Mouse (Mus musculus) kidney, postnatal 36 days (tissue): ENCODE data around the gene Pdcd6ip.
"Not testable (repeated sequence)": the region's sequence is repeated elsewhere in the genome, so short reads cannot be mapped to it uniquely, and the experiment has no call there.

Source experiments
- DNase-seq, 2 experiments: peaks; one replicate each; pipeline ENCODE4 v3.0.0; 2021 to 2022; ENCODE audit warnings: mixed read lengths in 2 of 2

Pdcd6ip gene

DNA sequence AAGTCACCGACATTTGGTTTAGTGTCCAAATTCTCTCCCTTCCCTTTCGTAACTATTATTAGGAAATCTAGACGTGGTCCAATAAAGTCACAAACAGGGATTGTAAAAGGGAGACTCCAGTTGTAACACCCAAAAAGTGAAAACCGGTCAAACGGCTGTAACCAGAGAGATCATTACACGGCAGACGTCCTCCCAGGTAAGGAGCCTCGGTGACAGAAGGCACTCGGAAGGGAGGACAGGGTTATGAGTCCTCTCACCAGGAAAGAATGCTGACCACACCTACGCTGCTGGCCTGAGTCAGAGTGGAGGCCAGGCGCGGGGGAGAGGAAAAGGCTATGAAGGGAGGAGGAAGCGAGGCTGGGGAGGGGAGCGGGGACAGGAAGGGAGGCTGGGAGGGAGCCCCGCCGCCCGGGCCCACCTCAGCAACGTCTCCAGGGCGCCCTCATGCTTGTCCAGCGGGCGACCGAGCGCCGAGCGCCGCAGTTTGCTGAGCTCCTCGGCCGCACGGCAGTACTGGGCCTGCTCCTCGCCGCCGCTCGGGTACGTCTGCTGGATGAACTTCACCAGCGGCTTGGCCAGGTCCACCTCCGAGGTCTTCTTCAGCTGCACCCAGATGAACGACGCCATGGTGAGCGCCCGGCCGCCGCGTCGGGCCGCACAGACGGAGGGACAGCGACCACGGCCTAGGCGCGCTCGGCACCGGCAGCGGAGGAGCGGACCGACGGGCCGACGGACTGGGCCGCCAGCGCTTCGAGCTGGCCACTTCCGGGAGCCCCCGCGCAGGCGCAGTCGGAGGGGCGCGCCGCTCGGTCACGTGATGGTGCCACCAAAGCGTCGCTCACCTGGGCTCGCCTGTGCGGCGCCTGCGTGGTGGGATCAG lies at the start of gene Pdcd6ip:
Pdcd6ip (minus strand) TSS at position 779 of the 880 bp plus-strand sequence.
- DNase-seq = peak; percentile 92 to 96

DNA sequence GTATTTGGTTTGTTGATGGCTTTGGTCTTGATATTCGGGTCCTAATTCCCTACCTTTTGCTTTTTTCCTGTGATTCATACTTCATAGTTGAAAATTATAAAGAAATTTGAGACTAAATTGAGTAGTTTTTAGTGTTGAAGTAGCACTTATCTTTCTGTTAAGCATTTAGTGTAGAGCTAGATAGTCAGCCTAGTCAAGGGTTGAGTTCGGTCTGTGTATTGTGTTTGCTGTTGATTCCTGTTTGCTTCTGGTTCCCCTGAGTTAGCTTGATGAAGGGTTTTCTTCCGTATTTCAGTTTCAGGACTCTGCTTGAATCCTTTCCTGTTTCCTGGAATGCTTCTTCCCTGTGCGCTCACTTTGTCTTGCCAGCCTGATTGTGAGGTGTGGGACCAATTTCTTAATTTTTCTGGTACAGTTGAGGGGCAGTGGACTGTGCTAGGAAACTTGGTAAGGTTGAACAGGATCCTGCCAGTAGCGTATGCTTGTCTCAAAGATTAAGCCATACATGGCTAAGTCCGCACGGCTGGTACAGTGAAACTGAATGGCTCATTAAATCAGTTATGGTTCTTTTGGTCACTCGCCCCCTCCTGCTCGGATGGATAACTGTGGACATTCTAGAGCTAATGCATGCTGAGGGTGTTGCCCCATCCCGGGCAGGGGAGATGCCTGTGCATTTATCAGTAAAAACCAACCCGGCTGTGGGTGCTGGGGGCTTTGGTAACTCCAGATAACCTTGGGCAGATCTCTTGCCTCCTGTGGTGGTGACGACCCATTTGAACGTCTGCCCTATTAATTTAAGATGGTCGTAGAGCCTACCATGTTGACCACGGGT lies 48.0 kb upstream of the Pdcd6ip start:
- no peak for DNase-seq

DNA sequence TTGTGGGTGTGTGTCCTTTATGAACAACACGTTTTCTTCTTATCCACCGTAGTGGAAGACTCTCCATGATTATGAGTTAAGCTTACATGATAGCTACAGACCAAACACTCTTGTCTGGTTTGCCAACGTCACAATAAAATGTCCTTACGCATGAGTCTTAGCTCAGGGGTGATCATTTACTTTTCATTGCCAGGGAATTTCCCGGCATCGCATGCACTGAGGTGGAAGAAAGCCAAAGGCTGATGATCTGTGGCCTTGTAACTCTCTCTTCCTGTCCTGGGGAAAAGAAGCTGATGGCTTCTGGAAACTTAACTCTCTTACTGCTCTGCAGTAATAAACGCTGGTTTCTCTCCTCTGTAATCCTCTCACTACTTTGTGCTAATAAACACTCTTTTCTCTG lies 41.3 kb upstream of the Pdcd6ip start:
- DNase-seq = peak; percentile 71 to 76

DNA sequence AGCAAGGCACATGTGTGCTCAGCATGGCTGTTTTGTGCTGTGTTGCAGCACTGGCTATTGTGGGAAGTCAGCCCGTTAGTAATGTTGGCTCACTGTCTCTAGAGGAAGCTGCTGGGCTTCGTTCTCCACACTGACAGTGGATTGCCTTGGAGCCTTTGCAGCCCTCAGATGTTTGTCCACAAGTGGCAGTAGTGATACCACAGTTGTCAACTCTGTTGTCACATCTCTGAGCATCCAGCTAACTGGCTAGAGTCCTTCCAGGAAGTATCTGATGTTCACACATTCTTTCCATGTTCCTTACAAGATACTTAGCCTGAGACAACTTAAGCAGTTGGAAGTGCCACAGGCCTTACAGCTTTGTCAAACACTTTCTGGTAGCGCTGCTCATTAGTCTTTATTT lies 35.2 kb upstream of the Pdcd6ip start:
- no peak for DNase-seq

DNA sequence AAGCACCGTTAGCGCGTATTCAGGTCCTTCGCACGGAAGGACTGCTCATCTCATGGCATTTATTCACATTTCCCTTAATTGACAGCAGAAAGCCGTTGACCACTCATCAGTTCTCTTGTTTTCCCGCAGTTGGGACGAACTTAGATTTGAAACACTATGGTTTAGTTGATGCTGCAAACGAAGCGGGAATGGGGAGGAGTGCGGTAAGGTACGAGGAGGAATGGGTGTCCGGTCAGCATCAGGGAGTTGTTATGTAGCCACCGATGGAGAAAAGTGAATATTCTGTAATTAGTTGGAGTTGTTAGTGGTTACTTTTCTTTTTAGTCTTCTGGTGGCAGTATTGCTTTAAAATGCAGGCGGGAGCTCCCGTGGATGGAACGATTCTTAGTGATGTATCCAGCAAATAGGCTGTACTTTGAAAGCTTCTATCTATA lies 34.3 kb upstream of the Pdcd6ip start:
- DNase-seq = peak; percentile 38 to 43

DNA sequence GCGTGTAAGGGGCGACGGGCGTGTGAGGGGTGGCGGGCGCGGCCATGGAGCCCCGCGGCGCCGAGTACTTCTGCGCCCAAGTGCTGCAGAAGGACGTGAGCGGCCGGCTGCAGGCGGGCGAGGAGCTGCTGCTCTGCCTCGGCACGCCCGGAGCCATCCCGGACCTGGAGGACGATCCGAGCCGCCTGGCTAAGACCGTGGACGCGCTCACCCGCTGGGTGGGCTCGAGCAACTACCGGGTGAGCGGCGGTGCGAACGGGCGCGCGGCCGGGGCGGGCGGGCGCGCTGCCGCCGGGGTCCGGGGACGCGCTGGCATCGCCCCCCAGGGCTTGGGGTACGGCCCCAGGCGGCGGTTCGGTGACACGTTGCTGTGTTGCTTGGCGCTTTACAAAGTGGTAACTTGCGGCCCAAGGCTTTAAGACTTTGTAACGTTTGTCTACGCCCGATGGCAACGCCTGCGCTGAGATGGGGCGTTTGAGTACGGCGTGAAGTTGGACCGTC lies 33.6 kb upstream of the Pdcd6ip start:
- DNase-seq = peak; percentile 13 to 61

DNA sequence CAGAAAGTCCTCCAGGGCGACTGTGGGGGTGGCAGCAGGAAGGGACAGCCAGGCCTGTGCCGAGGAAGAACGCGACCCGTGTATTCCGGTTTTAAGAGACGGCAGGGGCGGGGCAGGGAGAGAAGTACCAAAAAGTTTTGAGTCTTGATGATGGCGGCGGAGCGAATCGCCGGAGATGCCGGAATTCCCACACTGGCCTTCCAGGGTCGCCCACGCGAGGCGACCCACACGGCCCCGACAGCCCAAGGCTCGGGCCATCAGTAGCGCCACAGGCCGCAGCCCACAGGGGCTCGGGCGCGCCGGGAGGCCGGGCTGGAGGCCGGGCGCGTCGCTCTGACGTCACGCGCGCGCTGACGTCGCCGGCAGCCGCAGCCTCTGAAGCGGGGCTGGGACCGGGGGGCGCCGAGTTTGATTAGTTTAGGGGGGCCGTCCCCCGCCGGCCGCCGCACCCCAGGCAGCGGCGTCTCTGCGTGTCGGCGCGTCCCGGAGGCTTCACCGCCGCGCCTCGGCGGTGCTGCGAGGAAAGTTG lies 33.1 kb upstream of the Pdcd6ip start, which contains the start of gene Clasp2:
Clasp2 (plus strand) TSS at position 366 of the 529 bp plus-strand sequence.
- DNase-seq = peak; percentile 86 to 87

DNA sequence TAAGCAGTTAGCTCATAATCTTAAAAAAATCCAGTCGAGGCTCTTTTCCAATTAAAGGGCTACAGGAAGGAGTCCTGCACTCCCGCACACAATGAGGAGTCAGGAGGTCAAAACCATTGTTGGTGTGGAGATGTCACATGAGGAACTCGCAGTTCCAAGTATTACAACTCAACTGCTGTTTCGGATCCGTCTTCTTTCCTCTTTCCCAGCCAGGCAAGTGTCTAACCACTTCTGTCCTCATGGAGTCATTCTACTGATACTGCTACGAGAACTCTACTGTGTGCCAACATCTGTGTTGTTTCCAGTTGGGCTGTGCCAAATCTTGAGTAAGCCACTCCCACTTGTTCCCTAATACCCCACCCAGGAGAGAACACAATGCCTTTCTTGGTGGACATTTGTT lies 30.9 kb upstream of the Pdcd6ip start:
- DNase-seq = peak; percentile 37 to 60

DNA sequence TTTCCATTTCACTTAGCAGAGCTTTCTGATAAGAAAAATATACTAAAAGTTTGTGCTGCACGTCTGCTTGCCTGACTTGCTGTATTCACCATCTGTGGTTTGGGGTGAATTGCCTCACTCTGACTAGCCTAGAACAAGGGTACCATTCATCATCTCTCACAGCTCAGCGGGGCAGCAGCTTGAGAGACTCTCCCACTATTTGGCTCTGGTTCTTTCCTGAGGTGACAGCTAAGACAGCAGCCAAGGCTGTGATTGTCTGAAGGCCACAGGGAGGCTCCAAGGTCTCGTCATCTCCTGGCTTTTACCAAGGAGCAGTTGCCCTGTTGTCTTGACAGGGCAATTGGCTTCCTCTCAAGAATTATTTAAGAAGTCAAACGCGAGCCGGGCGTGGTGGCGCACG lies 30.0 kb upstream of the Pdcd6ip start:
- peak in 1 of 2 experiments; percentile 3 for DNase-seq

DNA sequence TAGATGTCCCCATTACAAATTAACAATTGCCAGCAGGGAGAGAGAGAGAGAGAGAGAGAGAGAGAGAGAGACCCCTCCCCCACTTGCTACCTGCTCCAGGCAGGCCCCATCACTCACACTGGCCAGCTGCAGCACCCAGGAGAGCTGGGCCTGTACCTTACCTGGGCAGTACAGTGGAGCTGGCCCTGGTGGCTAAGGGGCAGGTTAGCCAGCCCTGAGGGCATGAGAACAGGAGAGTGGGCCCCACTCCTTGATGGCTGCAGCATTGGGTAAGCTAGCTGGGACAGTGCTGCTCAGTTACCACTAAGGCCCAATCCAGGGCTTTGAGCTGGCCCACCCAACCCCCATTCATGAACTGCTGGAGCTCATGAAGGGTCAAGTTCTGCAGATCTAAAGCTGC lies 27.9 kb upstream of the Pdcd6ip start:
- DNase-seq = no peak

DNA sequence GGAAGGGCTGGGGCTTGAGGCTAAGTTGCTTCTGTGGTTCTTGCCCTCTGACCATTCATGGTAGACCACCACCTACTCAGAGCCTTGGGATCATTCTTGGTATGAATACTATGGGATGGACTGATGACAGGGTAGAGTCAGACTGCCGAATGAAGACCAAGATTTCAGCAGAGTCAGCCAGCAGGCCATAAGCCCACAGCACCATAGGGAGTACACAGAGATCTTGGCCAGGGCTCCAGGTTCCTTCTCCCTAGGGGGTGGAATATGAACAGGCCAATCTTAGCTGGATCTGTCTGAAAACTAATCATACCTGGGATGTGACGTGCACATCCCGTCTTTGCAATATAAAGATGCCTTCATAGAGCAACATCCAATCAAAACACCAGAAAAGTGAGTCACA lies 23.5 kb upstream of the Pdcd6ip start:
- DNase-seq = no peak

DNA sequence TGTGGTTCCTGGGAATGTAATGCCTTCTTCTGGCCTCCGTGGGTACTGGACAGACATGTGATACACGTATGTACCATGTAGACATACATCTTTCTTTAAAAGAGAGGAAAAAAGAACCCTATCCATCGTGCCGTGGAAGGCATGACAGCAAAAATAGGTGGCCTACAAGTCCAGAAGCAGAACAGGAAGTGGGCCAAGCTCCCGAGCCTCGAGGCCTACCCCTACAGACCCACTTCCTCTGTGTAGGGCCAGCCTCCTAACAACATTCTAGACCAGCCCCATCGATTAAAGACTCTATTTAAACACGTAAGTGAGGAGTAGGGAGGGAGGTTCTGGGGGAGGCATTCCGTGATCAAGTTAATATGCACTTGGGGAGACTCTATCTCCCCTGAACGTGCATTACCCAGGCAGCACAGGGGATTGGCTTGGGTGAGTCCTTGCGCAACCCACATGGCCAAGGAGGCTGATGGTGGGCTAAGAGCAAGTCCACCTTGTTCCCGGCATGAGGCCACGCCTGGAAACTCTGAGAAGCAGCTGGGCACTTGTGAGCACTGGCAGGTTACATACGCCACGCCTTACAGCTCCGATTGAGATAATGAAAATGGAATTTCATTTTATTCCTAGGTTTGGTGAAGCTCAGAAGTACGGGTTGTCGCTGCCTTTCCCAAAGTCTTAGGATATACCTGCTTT lies 19.1 kb upstream of the Pdcd6ip start:
- DNase-seq = no peak

DNA sequence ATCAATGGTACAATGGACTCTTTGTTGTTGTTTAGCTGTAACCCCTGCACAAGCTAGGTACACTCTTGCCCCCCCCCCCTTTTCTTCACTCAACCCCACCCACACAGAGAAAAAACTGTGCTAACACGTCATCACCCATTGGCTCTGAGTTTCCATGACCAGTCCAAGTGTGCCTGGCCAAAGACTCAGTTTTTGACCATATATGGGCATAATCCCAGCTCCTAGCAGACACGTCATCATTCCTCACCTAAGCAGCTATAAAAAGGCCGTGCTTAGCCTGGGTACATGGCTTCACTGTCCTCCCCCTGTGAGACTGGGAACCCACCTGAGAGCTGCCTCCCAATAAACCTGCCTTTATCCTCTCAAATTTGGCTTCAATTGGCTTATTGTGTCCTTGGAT lies 18.1 kb upstream of the Pdcd6ip start:
- no peak for DNase-seq

DNA sequence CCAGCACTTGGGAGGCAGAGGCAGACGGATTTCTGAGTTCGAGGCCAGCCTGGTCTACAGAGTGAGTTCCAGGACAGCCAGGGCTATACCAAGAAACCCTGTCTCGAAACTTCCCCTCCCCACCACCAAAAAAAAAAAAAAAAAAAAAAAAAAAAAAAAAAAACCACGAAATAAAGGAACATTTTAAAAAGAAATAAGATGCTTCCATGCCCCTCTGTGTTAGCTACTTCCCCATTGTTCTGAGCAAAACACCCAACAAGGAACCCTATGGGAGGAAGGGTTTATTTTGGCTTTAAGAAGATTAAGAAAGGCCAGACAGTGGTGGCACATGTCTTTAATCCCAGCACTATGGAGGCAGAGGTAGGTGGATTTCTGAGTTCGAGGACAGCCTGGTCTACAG lies 17.6 kb upstream of the Pdcd6ip start:
- DNase-seq = not testable (repeated sequence)

DNA sequence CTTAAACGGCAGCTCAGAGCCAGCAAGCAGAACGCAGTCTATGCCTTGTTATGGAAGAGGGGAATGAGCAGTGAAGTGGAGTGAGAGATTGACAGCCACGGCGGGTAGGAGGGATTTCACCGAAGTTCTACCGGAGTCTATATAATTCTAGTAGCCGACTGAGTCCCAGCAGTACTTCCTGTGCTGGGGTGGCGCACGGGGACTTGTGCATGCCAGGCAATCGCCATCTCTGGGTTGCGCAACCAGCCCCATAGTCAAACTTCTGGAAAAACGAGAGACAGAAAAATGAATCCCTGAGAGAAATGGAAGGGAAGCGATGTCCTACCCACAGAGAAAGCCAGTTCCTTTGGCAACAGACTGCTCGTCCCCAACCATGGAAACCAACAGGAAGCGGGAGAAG lies 16.6 kb upstream of the Pdcd6ip start:
- no peak for DNase-seq

DNA sequence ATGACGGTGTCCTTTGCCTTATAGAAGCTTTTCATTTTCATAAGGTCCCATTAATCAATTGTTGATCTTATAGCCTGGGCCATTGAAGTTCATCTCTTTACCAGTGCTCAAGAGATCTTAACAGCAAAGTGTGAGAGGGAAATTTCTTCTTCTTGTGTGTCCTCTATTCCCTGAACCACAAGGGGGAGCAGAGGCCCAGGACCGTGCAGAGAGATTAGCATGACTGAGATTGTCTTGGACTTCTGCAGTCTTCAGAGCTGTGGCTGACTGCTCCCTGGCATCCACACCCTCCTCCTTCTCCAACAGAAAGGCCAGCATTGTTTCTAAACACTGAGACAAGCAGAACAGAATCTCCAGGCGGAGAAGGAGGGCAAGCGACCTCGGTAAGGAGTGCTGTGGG lies 11.0 kb upstream of the Pdcd6ip start:
- peak; percentile 40 to 61 for DNase-seq

DNA sequence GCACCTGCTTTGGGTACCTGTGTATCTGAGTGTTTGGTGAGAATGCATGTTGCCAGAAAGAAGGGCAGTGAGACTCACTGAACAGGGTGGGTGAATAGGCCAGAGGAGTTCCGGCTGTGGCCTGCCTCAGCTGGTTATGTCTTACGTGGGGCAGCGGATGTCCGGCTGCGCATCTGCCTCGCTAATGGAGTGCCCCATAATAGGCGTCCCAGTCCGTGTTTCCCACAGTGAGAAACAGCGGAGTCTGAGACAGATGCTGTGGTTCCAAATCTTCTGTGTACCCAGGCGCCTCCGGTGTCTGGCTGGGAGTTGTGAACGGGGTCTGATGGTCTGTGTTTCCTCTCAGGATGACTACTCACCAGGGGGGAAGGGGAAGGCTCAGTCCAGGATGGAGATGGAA lies 2.8 kb upstream of the Pdcd6ip start:
- DNase-seq = no peak

DNA sequence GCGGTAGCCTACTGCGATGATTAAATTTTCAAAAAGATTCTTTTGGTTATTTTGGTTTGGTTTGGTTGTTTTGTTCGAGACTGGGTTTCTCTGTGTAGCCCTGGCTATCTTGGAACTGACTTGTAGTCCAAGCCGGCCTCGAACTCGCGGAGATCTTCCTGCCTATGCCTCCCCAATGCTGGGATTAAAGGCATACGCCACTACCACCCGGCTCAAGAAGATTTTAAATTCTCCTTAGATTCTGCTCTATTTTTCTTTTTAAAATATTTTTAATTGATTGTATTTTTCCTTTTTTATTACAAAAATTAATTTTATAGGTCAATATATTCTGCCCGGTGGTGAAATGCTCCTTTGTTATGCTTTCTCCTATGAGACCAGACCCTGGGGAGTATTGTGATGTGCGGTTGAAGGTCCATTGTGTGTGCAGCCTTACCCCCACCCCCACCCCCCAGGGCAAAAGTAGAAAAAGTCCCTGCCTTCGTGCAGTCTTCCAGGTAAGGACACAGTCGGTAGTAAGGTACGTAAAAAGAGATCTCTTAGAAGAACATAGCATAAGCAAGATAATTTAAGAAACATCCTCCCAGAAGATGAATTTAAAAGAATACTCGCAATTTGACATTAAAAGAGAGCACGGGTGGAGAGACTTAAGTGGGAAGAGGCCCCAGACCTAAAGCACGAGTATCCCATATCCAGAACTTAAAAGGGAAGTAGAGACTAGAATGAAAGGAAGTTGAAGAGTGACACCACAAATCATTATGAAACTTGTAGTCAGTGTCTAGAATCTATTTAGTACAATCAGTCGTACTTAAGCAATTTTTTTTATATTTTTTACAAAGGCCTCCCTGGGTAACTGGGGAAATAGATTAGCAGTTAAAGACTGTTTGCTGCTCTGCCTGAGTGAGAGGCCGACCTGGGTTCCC lies 562 bp upstream of the Pdcd6ip start:
- no peak for DNase-seq

DNA sequence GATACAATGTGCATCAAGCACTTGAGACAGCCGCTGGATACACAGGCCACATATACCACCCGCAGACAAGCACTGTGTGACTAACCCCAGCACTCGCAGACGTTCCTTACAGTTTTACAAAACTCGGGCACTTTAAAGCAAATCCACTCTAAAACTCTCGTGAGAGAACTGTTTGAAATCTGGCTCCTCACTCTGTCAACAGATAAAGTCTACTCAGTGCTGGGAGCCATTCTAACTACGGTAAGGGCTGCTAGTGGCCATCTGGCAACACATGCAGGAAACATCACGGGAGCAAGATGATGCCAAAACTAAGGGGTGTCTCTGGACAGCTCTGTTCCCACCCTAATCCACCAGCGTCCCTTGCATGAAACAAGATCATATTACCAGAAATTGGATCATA lies 1.2 kb downstream of the Pdcd6ip start:
- DNase-seq = no peak

DNA sequence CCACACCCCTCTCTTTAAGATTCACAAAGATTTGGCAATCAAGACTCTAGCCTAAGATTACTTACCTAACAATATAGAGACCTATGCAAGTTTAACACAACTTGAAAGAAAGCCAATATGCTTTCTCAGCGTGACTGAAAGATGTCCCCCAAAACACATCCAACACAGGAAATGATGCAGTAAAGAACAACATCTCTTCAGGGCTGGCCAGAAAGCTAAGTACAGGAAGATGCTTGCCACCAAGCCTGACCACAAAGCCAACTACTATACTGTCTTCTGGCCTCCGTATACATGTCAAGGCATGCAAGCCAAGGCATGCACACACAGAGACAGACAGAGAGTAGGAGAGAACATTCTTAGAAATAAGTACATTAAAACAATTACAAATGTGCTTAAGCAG lies 2.0 kb downstream of the Pdcd6ip start:
- no peak for DNase-seq

DNA sequence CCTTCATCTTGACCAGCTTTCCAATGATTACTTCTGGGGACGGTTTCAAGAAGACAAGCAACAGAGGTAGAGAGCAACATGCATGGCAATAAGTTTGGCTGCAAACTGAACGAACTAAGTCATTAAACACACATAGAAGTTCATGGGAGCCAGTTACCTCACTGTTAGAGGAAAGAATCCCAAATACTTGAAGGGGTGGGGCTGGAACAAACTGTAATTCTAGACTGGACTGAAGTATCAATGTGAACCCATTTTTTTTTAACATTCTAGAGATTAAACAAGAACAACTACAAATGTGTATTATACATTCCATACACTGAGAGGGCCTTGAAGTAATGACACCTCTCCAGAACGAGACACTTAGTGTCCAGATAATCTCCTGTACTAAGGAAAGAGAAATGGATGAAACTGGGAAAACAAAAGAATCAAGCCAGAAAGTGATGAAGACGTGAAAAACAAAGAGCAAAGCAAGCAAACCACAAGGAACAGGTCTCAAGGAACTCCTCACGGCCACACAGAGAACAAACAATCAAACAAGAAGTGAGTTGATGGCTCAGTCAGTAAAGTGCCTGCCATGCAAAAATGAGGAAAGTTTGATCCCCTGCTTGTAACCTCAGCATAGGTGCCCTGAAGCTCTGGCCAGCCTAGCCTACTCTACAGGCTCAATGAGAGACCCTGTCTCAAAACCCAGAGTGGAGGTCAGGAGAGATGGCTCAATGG lies 6.5 kb downstream of the Pdcd6ip start:
- no peak for DNase-seq
